16 mouse cellular contexts compared by ENCODE assay signal in genomic region chr15:29146631-29147030, GRCm38 (mm10).
"Had no signal": no experiment of that assay in that cellular context is flagged by ENCODE, and none has a peak within 500 bp of the region (broad histone marks: within the 10 kb centered on the region; RNA-seq: fewer than 3 reads in every experiment).

No protein-coding gene starts in this region.

- ATAC-seq: inflammation-experienced regulatory T-cells, adult 6 months; intestine, embryonic 15.5 days; intestine, postnatal 0 days had no signal

- DNase-seq: gastrocnemius, postnatal 14 days; gastrocnemius, postnatal 36 days; heart, adult 11 months; heart, adult 2 months; heart, postnatal 14 days; heart, postnatal 36 days; kidney, adult 18-20 months; kidney, adult 8-10 months; kidney, postnatal 10 days; kidney, postnatal 25 days; kidney, postnatal 4 days; liver; liver, embryonic 13.5 days had no signal
